Mouse (Mus musculus) MN1 (cell line): ENCODE measurements at regions not wholly inside any gene's neighbourhood (a gene's known extent, or its start where the extent isn't known, plus 50 kb on each side); places are given as distances from the start of the nearest gene placed in this dataset.
A peak's percentile ranks its signal among the peaks of the same experiment; 100 is the strongest.
"Not testable (repeated sequence)": the region's sequence is repeated elsewhere in the genome, so short reads cannot be mapped to it uniquely, and the experiment has no call there.

Experiments
- DNase-seq: peaks from one replicate; pipeline ENCODE4 v3.0.0-alpha.2; 2016; ENCODE audit warnings: low spot score

DNA sequence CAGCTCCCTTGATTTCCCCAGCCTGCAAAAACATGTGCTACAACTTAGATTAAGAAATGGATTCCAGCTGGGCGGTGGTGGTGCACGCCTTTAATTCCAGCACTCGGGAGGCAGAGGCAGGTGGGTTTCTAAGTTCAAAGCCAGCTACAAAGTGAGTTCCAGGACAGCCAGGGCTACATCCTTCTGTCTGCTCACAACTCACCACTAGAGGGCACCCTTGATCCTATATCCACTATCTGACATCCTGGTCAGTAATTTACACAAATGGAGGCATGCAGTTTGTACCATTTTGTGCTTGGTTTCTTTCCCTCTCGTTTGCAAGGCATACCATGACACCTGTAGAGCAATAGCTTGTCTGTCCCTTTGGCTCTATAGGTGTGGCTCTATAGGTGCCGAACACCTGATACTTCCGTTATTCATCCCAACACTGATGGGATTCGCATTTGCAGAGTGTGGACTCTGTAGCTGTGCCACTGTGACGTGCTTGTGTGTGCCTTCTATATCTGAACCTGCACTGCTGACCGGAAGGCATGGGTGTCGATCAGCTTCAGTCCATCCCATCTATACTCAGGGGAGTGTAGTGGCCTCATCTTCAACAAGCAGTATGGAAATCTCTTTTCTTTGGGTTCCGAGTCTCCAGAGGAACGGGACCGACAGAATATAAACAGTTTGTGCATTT lies 108.4 kb upstream of the Spata13 start:
- peak; percentile 38 for DNase-seq

DNA sequence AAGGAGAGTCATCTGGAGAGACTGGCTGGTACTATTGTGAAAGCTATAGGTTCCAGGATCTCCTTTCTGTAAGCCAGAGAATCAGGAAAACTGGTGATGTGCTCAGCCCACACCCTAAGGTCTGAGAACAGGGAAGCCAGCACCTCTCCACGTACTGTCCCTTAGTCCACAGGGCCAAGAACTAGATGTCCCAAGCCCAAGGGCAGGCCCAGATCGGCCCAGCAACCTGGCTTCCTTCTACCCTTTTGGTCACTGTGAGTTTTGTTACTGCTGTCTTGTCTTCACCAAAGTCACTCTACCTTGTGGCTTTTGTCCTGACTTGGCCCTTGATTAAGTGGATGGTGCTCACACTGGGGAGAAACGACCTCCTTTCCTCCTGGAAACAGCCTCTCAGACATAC lies 107.8 kb upstream of the Spata13 start:
- no peak for DNase-seq

DNA sequence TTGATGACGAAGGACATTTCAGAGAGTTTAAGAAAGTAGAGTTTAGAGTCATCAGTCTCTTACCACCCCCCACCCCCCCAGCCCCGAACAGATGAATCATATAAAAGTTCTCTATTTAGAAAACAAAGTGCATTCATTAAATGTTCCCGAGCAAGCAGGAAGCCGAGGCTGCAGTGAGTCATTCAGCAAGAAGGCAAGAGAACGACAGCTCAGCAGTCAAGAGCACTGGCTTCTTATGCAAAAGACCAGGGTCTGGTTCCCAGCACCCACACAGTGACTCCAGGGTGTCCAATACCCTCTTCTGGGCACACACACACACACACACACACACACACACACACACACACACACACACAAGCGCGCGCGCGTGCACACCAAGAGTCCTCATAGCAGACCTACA lies 107.0 kb upstream of the Spata13 start:
- no peak for DNase-seq

DNA sequence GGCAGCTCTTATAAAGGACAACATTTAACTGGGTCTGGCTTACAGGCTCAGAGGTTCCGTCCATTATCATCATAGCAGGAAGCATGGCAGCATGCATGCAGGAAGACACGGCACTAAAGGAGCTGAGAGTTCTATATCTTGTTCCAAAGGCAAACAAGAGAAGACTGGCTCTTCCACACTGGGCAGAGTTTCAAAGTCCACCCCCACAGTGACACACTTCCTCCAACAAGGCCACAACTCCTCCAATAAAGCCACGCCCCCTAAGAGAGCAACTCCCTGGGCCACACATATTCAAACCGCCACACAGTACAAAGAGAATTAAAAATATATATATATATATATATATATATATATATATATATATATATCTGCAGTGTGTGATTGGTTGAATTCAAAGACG lies 105.8 kb upstream of the Spata13 start:
- DNase-seq, result no peak

DNA sequence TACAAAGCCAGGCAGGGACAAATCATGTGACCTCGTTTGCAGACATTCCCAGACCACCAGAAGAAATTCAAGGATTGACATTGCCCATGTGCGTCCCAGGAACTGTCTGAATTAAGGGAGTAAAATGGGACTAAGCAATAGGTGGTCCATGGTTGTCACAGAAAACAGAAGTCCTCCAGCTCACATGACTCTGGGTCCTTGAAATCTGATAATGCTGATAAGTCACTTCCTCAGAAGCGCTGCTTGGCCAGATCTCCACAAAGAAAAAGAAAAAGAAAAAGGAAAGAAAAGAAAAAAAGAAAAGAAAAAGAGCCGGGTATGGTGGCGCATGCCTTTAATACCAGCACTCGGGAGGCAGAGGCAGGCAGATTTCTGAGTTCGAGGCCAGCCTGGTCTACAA lies 105.3 kb upstream of the Spata13 start:
- no peak for DNase-seq

DNA sequence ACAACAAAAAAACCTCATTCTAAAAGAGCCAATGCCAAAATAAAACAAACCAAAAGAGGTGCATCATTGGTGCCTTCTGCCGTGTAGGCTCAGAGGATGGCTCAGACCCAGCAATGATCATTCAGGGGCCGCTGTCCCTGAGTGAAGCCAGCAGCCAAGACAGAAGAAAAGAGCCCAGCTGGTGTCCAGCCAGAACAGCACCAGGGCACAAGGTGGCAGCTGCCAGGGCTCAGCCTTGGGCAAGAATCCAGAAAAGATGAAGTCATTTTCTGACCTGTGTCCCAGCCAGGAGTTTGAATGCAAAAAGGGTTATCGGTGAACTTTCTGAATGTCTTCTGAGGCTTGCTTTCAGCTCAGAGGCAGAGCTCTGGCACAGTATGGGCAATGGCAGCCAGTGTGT lies 104.8 kb upstream of the Spata13 start:
- DNase-seq, result peak; percentile 28

DNA sequence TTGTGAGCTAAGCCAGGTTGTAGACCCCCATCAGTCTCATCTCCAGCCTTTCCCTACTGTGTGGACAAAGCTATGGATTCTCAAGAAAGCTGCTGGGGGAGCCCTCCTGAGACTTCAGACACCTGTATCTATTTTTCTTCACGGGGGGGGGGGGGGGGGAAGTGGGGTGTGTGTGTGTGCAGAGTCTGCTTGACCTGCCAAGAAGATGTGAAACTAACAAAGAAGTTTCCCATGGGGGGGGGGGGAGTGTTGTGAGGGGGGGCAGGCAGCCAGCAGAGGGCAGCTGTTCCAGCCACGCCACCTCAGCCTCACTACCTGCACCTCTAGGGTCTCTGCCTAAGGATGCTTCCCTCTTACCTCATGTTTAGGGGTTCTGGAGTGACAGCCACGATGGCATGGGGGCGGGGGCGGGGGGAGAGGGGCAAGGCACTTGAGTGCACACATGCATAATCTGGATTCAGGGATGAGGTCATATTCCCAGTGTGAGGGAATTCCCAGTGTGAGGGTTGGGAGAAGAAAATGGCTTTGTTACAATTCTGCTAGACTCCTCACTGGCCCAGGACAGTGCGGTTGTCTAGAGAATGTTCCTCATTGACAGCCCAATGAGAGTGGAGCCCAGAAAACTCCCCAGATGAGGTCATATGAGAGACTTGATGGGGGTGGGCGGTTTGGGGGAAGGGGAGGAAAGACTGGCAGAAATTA lies 104.0 kb upstream of the Spata13 start:
- DNase-seq, result no peak

DNA sequence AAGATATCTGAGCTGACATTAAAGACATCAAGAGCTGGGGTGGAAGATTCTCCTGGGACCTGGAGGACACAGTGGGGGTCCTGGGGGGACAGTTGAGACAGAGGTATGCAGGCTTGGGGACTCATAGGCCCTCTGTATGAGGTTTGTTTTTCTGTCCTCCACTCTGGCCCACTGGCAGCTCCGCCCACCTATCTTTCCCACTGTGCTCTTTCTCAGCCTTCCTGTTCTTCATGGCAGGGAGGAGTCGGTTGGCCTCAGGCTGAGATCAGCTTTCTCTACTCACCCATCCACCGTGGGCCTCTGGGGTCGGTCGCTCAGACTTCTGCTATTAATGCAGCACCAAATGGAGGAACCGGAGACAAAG lies 103.5 kb upstream of the Spata13 start:
- DNase-seq, result no peak

DNA sequence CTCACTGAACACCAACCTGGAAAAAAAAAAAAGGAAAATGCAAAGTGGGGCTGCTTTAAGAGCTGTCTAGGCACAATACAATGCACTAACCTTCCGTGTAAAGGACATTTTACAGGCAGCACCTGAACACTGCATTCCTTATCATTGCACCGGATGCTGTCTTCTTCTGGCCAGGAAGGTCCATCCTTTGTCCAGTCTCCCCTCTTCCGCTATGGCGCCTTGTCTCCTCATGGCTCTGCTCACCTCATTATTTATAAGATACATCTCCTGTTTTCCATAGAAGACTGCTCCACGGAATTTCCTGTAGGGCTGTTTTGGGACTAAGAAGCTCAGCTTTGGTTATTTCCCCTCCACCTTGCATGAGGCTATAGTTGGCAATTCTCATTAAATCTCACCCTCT lies 102.8 kb upstream of the Spata13 start:
- no peak for DNase-seq

DNA sequence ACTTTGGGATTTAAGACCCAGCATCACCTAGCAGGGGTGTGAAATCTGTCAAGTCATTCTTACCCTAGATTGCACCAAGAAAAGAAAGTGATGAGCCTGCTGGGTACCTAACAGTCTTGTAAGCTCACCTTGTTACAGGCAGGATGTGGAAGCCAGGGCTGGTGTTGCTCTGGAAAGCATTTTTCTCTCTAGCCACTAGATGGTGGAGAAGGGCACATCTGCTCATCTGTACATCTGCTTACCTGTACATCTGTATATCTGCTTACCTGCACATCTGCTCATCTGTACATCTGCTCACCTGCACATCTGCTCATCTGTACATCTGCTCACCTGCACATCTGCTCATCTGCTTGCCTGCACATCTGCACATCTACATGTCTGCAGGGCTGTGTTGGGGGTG lies 102.0 kb upstream of the Spata13 start:
- DNase-seq, result no peak

DNA sequence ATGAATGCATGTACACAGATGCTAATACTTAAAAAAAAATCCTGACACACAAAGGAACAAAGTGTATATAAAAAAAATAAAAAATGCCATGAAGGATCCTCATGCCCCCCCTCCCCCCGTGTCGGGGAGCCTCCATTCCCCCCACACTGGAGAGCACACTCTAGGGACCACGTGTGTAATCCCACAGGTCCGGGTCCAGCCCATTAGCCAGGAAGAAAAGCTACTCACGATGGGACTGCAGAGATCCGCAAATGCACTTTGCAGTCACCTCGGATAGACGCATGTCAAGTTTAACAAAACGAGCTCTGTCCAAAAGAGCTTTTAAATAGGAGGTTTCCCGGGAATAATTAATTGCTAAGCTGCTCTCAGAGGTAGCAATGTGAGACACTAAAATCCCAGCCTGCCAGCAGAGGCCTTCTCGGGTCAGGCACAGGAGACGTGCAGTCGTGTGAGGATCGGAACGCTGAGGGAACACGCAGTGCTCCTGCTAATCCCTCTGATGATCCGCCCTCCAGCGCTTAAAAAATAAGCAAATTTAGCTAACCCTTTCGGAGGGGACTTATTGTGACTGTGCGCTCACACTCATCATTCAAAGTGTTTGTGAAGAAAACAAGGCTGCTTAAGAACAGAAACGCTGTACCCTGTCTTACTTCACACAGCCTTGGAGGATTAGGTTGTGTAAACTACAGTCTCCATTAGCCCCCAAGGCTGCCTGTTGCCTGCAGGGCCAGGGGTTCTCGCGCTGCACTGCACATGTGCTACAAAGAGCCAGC lies 100.2 kb upstream of the Spata13 start:
- DNase-seq, result no peak

DNA sequence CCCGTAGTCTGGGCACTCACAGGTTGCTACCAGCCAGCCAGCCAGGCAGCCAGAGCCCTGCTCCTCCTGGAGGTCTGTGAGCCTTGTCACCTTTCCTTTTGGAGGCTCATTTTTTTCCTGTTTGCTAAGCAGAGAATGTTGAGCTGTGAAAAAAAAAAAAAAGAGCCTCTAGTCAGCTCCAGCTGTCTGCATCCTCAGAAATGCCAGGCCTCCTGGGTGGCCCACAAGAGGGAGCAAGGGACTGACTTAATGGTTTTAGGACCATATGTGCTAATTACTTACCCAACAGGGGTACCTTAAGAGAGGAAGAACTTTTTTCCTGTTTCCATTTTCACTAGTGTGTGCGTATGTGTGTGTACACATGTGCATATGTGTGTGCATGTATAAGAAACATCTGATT lies 94.8 kb upstream of the Spata13 start:
- no peak for DNase-seq

DNA sequence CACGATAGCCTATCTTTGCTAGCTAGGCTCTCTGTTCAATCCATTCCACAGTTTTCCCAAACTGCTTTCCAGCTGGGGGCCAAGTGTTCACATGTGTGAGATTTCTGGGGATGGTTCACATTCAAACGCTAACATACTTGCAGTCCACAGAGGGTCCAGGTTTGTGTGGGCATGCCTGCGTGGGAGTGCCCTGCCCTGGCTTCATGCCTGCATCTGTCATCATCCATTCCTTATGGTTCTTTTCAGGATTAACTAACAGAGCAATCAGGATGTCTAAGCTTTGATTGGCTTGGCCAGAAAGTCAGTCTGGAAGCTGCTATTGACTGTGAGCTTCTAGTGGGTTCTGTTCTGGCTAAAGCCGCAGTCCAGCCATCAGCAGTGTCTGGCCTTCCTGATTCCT lies 93.7 kb upstream of the Spata13 start:
- DNase-seq, result no peak

DNA sequence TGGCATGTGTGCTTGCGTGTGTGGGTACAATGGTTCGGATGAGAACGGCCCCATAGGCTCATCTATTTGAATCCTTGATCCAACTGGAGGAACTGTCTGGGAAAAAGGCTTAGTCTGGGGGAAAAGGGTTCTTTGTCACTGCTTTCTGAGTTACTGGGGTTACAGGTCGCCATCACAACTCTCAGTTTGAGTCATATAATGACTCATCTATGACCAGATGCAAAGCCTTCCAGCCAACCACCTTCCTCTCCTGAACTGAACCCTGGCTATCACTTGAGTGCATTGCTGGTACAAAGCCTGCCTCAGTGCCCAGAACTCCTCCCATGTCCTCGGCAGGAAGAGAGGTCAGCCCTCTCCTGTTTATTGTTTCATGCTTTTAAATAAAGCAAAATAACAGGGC lies 92.2 kb upstream of the Spata13 start:
- DNase-seq, result no peak

DNA sequence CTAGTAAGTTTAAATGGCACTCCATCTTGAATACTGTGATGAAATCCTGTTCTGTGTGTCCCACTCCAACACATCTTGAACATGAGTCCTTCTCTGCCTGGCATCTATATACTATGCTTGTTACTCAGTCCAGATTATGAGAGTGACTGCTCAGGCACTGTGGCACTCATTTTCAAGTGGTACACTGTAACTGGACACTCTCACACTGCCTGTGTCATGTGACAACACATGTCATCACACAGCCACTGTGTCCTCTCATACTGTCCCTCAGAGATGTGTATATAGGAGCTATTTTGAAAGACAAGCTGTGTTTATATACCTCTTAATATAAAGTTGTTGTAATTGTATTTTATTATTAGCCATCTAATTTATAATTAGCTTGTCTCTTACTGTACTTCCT lies 89.0 kb upstream of the Spata13 start:
- no peak for DNase-seq

DNA sequence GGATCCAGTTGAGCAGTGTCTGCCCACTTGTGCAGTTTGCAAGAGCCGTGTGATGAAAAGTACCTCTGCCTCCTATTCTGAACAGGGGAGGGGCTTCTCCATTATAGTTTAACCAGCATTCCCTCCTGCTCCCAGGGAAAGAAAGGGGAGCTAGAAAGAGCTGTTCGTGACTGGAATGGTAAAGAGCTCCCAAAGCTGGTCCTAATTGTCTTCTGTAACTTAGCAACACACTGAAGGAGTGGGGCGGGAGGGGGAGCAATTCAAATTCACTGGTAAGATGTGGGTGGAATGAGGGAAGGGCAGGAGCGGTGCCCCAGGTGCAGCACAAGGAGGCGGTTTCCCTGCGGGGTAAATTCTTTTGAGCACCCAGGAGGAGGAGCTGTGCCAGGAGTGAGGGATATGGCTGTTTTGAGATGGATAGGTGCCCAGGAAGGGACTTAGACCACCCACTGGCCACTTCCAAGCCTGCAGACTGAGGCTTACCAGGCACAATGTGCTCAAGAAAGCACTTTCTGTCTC lies 79.5 kb upstream of the Spata13 start:
- no peak for DNase-seq

DNA sequence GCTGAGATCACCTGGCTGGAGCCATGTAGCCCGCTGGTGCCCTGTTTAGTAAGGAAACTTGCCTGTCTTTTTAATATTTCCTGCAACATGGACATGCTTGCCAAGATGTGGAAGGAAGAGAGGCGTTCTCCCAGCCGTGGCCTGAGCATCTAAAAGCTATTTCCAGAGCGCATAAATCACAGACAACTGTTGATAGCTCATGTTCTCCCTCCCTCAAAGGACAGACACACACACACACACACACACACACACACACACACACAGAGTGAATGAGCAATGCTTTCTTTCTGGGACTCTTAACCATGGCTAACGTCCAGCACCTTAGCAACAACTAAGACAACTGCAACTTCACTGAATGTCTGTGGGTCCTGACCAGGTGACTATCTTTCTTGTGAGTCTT lies 77.3 kb upstream of the Spata13 start:
- DNase-seq, result no peak

DNA sequence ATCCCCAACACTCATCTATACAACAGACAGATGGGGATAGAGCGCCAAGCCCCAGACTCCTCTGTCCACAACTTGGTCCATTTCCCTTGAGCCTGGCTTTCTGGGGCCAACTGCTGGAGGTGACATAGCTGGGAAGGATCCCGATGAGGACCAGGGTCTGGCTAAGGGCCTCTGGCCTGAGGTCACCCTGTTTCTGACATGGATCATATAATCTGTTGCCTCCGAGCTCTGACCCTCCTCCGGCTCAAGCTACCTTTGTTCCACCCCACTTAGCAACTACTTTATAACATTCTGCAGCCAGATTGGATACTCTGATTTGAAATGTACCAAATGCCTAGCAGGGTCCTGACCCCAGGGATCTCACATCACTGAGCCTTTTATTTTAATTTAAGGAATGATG lies 76.8 kb upstream of the Spata13 start:
- DNase-seq, result no peak

DNA sequence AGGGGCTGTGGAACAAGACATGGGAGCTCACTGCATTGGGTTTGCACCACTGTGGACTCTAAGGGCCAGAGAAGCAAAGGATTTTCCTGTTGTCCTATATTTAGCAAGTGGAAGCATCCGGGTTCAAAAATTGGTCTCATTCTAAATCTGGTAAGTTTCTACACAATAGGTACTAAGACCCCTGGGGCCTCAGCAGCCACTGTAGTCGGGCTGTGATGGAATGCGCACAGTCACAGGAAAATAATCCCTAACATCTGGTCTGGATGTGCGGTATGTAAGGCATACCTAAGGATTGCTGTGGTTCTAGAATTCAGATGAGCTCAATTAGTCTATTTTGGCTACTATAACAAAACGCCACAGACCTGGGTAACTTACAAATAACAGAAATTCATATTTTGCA lies 74.4 kb upstream of the Spata13 start:
- no peak for DNase-seq

DNA sequence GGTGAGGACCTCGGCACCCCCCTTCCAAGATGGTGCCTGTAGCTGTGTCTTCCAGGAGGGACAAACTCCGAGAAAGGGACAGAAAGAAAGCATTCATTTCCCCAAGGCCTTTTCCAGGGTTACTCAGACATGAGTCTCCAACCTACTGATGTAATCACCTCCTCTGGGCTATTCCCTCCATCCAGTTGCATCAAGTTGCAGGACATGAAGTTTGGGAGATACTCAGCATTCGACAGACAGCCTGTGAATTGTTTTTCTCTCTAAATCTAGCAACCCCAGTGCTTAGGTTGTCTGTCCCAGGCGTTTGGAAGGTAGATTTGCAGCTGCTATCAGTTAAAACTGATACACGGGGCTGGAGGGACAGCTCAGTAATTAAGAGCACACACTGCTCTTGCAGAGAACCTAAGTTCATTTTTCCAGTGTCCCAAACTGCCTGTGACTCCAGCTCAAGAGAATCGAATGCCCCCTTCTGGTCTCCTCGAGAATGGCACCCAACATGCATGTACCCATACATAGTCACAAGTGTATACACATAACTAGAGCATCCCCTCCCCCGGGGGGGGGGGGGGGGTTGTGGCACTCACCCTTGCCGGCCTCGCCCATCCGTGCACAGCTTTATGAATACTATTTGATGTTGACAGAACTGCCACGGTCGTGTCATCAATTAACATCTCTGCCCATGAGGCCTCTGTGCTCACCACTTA lies 73.8 kb upstream of the Spata13 start:
- DNase-seq, result no peak

DNA sequence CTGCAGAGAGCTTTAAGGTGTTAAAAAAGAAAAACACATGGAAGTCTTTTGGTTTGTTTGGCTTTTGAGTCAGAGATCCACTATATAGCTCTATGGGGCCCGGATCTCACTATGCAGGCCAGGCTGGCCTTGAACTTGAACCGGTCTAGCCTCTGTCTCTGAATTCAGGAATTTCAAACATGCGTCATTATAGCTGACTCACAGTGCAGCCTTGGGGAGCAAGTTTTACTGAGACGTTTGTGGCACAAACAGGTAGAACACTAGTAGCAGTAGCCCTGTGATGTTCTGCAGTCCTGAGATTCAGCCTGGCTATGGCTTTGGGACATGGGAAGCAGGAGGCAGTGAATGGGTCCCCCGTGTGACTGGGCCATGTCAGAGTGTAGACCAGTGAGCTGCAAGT lies 57.5 kb upstream of the Spata13 start:
- no peak for DNase-seq

DNA sequence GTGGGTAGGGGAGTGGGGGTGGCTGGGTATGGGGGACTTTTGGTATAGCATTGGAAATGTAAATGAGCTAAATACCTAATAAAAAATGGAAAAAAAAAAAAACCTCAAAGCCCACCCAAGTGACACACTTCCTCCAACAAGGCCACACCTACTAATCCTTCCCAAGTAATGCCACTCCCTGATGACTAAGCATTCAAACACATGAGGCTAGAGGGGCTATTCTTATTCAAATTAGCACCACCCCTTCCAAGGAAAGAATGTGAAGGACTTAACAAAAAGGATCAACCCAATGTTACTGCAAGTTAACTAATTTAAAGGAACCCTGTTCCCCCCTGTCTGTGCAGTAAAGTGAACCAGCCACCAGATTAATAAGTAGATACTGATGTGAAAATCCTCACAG lies 53.7 kb upstream of the Spata13 start:
- DNase-seq, result not testable (repeated sequence)
